Mouse (Mus musculus) neural tube, embryonic 12.5 days (tissue): ENCODE measurements at regions not wholly inside any gene's neighbourhood (a gene's known extent, or its start where the extent isn't known, plus 50 kb on each side); places are given as distances from the start of the nearest gene placed in this dataset.

Experiments used
- ATAC-seq: fragments of 200-750 bp; cut with Nextera tagmentation; 2 replicates; pipeline ENCODE4 v1.8.0; 2017; ENCODE audit warnings: low read depth, mild to moderate bottlenecking, moderate TSS enrichment, moderate library complexity; ENCODE audit not compliant: low FRiP score
- H3K27ac ChIP-seq: fragments of 300-500 bp; sonication (generic); 2 replicates; pipeline ENCODE4 v1.5.1; 2016
- H3K27me3 ChIP-seq: fragments of 300-500 bp; sonication (generic); replicated peaks from 2 replicates; pipeline ENCODE4 v1.6.1; 2016; ENCODE audit warnings: mild to moderate bottlenecking
- H3K36me3 ChIP-seq: fragments of 300-500 bp; sonication (generic); 2 replicates; pipeline ENCODE4 v1.6.1; 2016; ENCODE audit warnings: mild to moderate bottlenecking
- H3K4me1 ChIP-seq: fragments of 300-500 bp; sonication (generic); 2 replicates; pipeline ENCODE4 v1.6.1; 2016
- H3K4me2 ChIP-seq: fragments of 300-500 bp; sonication (generic); replicated peaks from 2 replicates; pipeline ENCODE4 v1.6.1; 2016; ENCODE audit warnings: mild to moderate bottlenecking
- H3K4me3 ChIP-seq: fragments of 300-500 bp; sonication (generic); 2 replicates; pipeline ENCODE4 v1.5.1; 2016
- H3K9ac ChIP-seq: fragments of 300-500 bp; sonication (generic); 2 replicates; pipeline ENCODE4 v1.6.1; 2016; ENCODE audit warnings: mild to moderate bottlenecking
- H3K9me3 ChIP-seq: fragments of 300-500 bp; sonication (generic); 2 replicates; pipeline ENCODE4 v1.6.1; 2016; ENCODE audit warnings: mild to moderate bottlenecking
- WGBS: fragments of 180-500 bp; shearing (Covaris S2); methylation state at CpG from one replicate; pipeline ENCODE4 v1.1.7; 2016; 5-methylcytosine and 5-hydroxymethylcytosine counted together

- no peak for ATAC-seq
- Histone ChIP-seq H3K9me3 (no peaks in the 10 kb centered on the region), H3K9ac (no peak overlapping the region), H3K36me3 (no peaks in the 10 kb centered on the region), H3K4me1 (no peaks in the 10 kb centered on the region), H3K4me3 (no peak overlapping the region), H3K27ac (no peak overlapping the region), H3K27me3 (no peaks in the 10 kb centered on the region), H3K4me2 (no peak overlapping the region)
- 77% methylated on average over 3 of the region's 3 CpGs for WGBS
These were observed 216.4 kb downstream of the Lmx1a start for GRCm38 (mm10) chr1:167905424-167905823.

- no peaks in the 10 kb centered on the region for H3K36me3 ChIP-seq
- H3K4me3 ChIP-seq: no peak overlapping the region
- no peak for ATAC-seq
- no peak overlapping the region for H3K27ac ChIP-seq
- H3K9ac ChIP-seq: no peak overlapping the region
- no peak overlapping the region for H3K4me2 ChIP-seq
- 0 out of 2 replicates have a peak, but pooled peaks cover 5% of the 10 kb centered on the region for H3K4me1 ChIP-seq
- H3K9me3 ChIP-seq: no peaks in the 10 kb centered on the region
- 87% methylated on average over 3 of the region's 3 CpGs for WGBS
- H3K27me3 ChIP-seq: no peaks in the 10 kb centered on the region
These were observed 223.0 kb downstream of the Lmx1a start for GRCm38 (mm10) chr1:167912074-167912473.

DNA sequence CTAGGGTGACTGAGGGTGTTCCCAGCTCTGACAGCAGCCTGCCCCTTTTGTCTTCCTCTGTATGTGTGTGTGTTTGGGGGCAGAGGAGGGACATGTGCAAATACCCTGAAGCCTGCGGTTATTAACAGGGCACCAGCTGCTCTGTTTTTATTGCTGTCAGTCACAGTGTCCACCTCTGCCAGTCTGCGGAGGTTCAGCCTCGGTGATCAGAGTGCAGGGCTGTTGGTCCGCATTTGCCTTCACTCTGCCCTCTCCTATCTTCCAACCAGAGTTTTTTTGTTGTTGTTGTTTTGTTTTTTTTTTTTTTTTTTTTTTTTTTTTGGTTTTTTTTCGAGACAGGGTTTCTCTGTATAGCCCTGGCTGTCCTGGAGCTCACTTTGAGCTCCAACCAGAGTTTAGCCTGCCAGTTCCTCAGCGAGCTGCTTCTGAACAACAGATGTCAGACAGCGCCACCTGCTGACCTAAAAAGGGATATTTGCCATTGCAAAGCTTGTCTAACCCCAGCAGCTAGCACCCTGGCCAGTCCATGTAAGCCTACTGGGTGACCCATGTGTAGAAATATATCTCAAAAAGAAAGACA lies 226.0 kb downstream of the Lmx1a start:
- 25% methylated on average over 7 of the region's 7 CpGs for WGBS
- Histone ChIP-seq H3K9ac (no peak overlapping the region), H3K36me3 (no peaks in the 10 kb centered on the region), H3K9me3 (peaks cover 4% of the 10 kb centered on the region; the same call in 1 of the 2 replicates), H3K4me1 (0 out of 2 replicates have a peak, but pooled peaks cover 5% of the 10 kb centered on the region), H3K27ac (no peak overlapping the region), H3K27me3 (no peaks in the 10 kb centered on the region), H3K4me3 (no peak overlapping the region), H3K4me2 (peak overlapping the region; percentile 39)
- ATAC-seq: peak; percentile 86

DNA sequence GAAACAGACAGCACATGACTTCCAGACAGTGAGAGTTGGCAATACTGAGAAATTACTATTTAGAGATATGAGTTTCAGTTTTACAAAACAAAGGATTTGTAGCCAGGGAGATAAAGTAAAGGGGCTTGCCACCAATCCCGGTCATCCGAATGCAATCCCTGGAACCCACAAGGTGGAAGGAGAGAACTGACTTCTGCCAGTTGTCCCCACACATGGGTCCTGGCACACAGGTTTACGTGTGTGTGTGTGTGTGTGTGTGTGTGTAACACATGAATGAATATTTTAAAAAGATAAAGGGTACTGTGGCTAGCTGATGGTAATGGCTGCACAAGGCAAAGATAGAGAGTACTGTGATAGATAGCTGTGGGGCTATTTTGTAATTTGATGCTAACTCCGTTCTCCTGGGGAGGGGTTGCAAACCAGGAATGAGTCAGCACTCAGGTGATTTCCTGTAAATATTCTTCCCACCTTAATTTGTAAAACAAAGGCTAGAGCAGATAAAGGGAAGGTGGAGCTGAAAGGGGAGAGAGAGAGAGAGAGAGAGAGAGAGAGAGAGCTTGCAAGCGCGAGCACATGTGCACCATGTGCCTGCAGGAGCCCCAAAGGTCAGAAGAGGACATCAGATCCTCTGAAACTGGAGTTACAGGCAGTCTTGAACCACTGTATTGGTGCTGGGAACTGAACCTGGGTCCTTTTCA lies 226.7 kb downstream of the Lmx1a start:
- ATAC-seq: peak; percentile 21; the same call in 1 of the 2 replicates
- Histone ChIP-seq H3K4me3 (no peak overlapping the region), H3K4me2 (no peak overlapping the region), H3K36me3 (no peaks in the 10 kb centered on the region), H3K27ac (no peak overlapping the region), H3K9me3 (peaks cover 4% of the 10 kb centered on the region; the same call in 1 of the 2 replicates), H3K4me1 (0 out of 2 replicates have a peak, but pooled peaks cover 5% of the 10 kb centered on the region), H3K27me3 (no peaks in the 10 kb centered on the region), H3K9ac (no peak overlapping the region)
- 70% methylated on average over 6 of the region's 6 CpGs for WGBS

- H3K27me3 ChIP-seq: 0 out of 2 replicates have a peak, but pooled peaks cover 3% of the 10 kb centered on the region
- H3K9ac ChIP-seq: no peak overlapping the region
- H3K27ac ChIP-seq: no peak overlapping the region
- no peak overlapping the region for H3K4me2 ChIP-seq
- H3K4me1 ChIP-seq: no peaks in the 10 kb centered on the region
- H3K4me3 ChIP-seq: no peak overlapping the region
- ATAC-seq: no peak
- no peaks in the 10 kb centered on the region for H3K36me3 ChIP-seq
- 91% methylated on average over 7 of the region's 7 CpGs for WGBS
- H3K9me3 ChIP-seq: peaks cover 4% of the 10 kb centered on the region; the same call in 1 of the 2 replicates
These were observed 233.9 kb downstream of the Lmx1a start for GRCm38 (mm10) chr1:167922917-167923316.

DNA sequence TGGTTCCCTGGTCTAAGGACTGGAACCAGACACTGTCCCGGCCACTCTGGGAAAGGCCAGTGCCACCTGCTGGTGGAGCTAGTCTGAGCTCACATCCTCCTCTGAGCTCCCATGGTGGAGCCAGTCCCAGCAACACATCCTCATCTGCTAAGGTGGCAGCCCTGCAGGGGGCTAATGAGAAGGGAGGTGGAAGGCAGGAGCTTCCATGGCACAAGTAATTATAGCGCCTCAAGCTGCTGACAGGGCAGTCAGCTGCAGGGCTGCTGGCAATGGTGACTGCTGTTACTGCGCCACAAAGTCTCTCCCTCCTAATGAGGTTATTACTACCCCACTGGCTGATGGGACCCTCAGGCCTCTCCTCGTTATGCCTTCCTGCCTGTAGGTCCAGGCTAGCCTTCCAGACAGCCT lies 239.0 kb downstream of the Lmx1a start:
- Histone ChIP-seq H3K9me3 (no peaks in the 10 kb centered on the region), H3K4me3 (no peak overlapping the region), H3K4me2 (no peak overlapping the region), H3K27me3 (peaks cover 8% of the 10 kb centered on the region; the same call in 1 of the 2 replicates), H3K27ac (no peak overlapping the region), H3K36me3 (no peaks in the 10 kb centered on the region), H3K9ac (no peak overlapping the region), H3K4me1 (peaks cover 17% of the 10 kb centered on the region; the same call in 1 of the 2 replicates)
- WGBS: 11% methylated on average over 4 of the region's 4 CpGs
- ATAC-seq: peak; percentile 68

- H3K36me3 ChIP-seq: no peaks in the 10 kb centered on the region
- peaks cover 8% of the 10 kb centered on the region; the same call in 1 of the 2 replicates for H3K27me3 ChIP-seq
- H3K4me1 ChIP-seq: peaks cover 17% of the 10 kb centered on the region; the same call in 1 of the 2 replicates
- ATAC-seq: peak; percentile 39
- H3K4me3 ChIP-seq: peak overlapping the region; percentile 26
- H3K9me3 ChIP-seq: no peaks in the 10 kb centered on the region
- H3K27ac ChIP-seq: no peak overlapping the region
- WGBS: 1% methylated on average over 28 of the region's 28 CpGs
- peak overlapping the region; percentile 85 for H3K4me2 ChIP-seq
- H3K9ac ChIP-seq: 0 out of 2 replicates have a peak overlapping the region, but pooled peaks have one; percentile 39
These were observed 240.8 kb downstream of the Lmx1a start for GRCm38 (mm10) chr1:167929729-167930341.

DNA sequence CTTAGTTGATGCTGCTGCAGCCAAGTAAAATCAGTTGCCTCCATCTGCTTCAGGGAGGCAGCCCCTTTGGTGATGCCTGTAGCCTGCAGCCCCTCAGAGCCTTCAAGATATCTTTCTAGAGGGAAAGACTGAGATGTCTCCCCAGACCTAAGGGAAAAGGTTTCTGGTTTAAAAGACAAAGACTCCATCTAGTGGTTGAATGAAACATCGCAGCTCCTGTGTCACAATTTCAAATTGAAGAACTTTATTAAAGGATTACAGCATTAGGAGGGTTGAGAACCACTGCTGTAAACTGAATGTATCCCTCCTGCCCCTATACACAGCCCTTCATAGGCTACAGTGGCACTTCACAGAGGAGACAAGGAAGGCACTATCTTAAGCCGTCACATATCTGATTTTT lies 243.1 kb downstream of the Lmx1a start:
- Histone ChIP-seq H3K27me3 (peaks cover 8% of the 10 kb centered on the region; the same call in 1 of the 2 replicates), H3K9me3 (no peaks in the 10 kb centered on the region), H3K4me2 (no peak overlapping the region), H3K4me1 (peaks cover 17% of the 10 kb centered on the region; the same call in 1 of the 2 replicates), H3K9ac (no peak overlapping the region), H3K27ac (no peak overlapping the region), H3K36me3 (no peaks in the 10 kb centered on the region), H3K4me3 (no peak overlapping the region)
- WGBS: 37% methylated on average over 2 of the region's 2 CpGs
- ATAC-seq: no peak

- Histone ChIP-seq H3K9me3 (no peaks in the 10 kb centered on the region), H3K27ac (no peak overlapping the region), H3K9ac (no peak overlapping the region), H3K36me3 (no peaks in the 10 kb centered on the region), H3K4me3 (no peak overlapping the region), H3K4me1 (no peaks in the 10 kb centered on the region), H3K4me2 (no peak overlapping the region), H3K27me3 (no peaks in the 10 kb centered on the region)
- no peak for ATAC-seq
- WGBS: 87% methylated on average over 4 of the region's 4 CpGs
These were observed 247.7 kb downstream of the Lmx1a start for GRCm38 (mm10) chr1:167936726-167937125.

GRCm38 (mm10) chr1:167938176-167938575 lies 249.1 kb downstream of the Lmx1a start:
- Histone ChIP-seq H3K27me3 (no peaks in the 10 kb centered on the region), H3K9ac (no peak overlapping the region), H3K4me1 (no peaks in the 10 kb centered on the region), H3K36me3 (no peaks in the 10 kb centered on the region), H3K4me3 (no peak overlapping the region), H3K9me3 (no peaks in the 10 kb centered on the region), H3K27ac (no peak overlapping the region), H3K4me2 (no peak overlapping the region)
- WGBS: 82% methylated on average over 2 of the region's 2 CpGs
- no peak for ATAC-seq

DNA sequence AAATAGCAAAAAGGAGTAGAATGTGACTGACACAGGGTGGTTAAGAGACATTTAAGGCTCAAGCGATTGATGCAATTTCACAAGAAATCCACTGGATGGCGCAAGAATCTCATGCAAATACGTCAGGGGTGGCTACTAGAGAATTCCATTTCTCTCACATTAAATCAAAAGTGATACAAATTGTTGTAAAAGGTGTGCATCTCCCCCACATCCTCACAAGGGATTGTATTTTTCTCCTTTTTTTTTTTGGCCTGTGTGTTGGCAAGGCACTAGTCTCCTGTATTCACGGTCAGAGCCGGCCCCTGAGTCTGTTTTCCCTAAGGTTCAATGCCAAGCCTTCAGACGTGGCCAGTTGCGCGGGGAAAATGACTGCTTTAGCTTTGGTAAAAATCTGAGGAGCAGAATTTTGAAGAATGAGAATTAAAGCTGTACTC lies 253.0 kb downstream of the Lmx1a start:
- no peaks in the 10 kb centered on the region for H3K36me3 ChIP-seq

GRCm38 (mm10) chr1:167943121-167943520 lies 254.1 kb downstream of the Lmx1a start:
- Histone ChIP-seq H3K4me2 (no peak overlapping the region), H3K4me3 (no peak overlapping the region), H3K27ac (no peak overlapping the region), H3K27me3 (no peaks in the 10 kb centered on the region), H3K4me1 (no peaks in the 10 kb centered on the region), H3K9me3 (no peaks in the 10 kb centered on the region), H3K9ac (no peak overlapping the region), H3K36me3 (no peaks in the 10 kb centered on the region)
- no peak for ATAC-seq
- 81% methylated on average over 8 of the region's 8 CpGs for WGBS

More for the DNA sequence above, 253.0 kb downstream of the Lmx1a start:
- Histone ChIP-seq H3K9me3 (no peaks in the 10 kb centered on the region), H3K9ac (no peak overlapping the region), H3K27ac (no peak overlapping the region), H3K4me1 (no peaks in the 10 kb centered on the region), H3K4me2 (no peak overlapping the region), H3K4me3 (no peak overlapping the region), H3K27me3 (no peaks in the 10 kb centered on the region)
- 44% methylated on average over 8 of the region's 8 CpGs for WGBS
- no peak for ATAC-seq
